Mouse (Mus musculus): ENCODE results near the gene Aph1c.

- no peak for TF ChIP-seq IRF4 (IDR thresholded peaks at IDR 0.05; ENCODE audit: low read depth, low read length)
- TF ChIP-seq MAX (IDR thresholded peaks at IDR 0.05; ENCODE audit: low read length), result no peak
- no peak for TF ChIP-seq EP300 (IDR thresholded peaks at IDR 0.05; ENCODE audit: low read length)
- TF ChIP-seq CHD2 (IDR thresholded peaks at IDR 0.05; ENCODE audit: low read length), result no peak
- TF ChIP-seq MEF2A (IDR thresholded peaks at IDR 0.05; ENCODE audit: borderline replicate concordance, low read depth, low read length), result no peak
These were observed 30.2 kb upstream of the Aph1c start for GRCm38 (mm10) chr9:66864708-66865107.

All from CH12.LX (cell line).